Mouse (Mus musculus) adrenal gland, postnatal 14 days (tissue): ENCODE results near the gene S100a5. TPM values are rescaled to one million over a fixed set of nuclear protein-coding genes. Genes with fewer than 3 reads are reported as not detected.

Experiments used
- DNase-seq: peaks from one replicate; pipeline ENCODE4 v3.0.0; 2021; ENCODE audit warnings: mixed read lengths
- long read RNA-seq, 2 experiments: library from polyadenylated mRNA; stranded (forward); transcript quantifications; one replicate each; pipeline ENCODE4 v2.0.0; 2021
- total RNA-seq: library from RNA; stranded (reverse); gene quantifications from 2 replicates; pipeline ENCODE4 v1.2.3, GENCODE M21; 2021

Gene S100a5
- not detected in 2 replicates for total RNA-seq
- long read RNA-seq, experiment 1 = 0 reads
- long read RNA-seq, experiment 2 = 0 reads

GRCm38 (mm10) chr3:90608223-90608622 lies at the start of gene S100a5:
TSS of gene S100a5 (plus strand) at chr3:90608523.
- DNase-seq = no peak

- DNase-seq = no peak
Observed at GRCm38 (mm10) chr3:90560008-90560628, 48.2 kb upstream of the S100a5 start, which contains the start of gene S100a3. TSS of gene S100a3 (plus strand) at chr3:90560578.

- DNase-seq = peak; percentile 46
Observed at GRCm38 (mm10) chr3:90574691-90575090, 33.6 kb upstream of the S100a5 start.

- no peak for DNase-seq
Observed at GRCm38 (mm10) chr3:90575320-90575719, 33.0 kb upstream of the S100a5 start.

- no peak for DNase-seq
Observed at GRCm38 (mm10) chr3:90576351-90577001, 31.8 kb upstream of the S100a5 start.

GRCm38 (mm10) chr3:90579433-90579832 lies 28.9 kb upstream of the S100a5 start:
- no peak for DNase-seq

GRCm38 (mm10) chr3:90581141-90581540 lies 27.2 kb upstream of the S100a5 start:
- DNase-seq = no peak

GRCm38 (mm10) chr3:90582156-90582555 lies 26.2 kb upstream of the S100a5 start:
- DNase-seq = no peak

- no peak for DNase-seq
Observed at GRCm38 (mm10) chr3:90582556-90582955, 25.8 kb upstream of the S100a5 start.

- peak; percentile 66 for DNase-seq
Observed at GRCm38 (mm10) chr3:90583893-90584292, 24.4 kb upstream of the S100a5 start.

- DNase-seq = peak; percentile 84
Observed at GRCm38 (mm10) chr3:90585595-90585994, 22.7 kb upstream of the S100a5 start.

- no peak for DNase-seq
Observed at GRCm38 (mm10) chr3:90586016-90586643, 22.2 kb upstream of the S100a5 start.

- DNase-seq = peak; percentile 90
Observed at GRCm38 (mm10) chr3:90586906-90587305, 21.4 kb upstream of the S100a5 start.

GRCm38 (mm10) chr3:90587361-90588101 lies 20.8 kb upstream of the S100a5 start:
- peak; percentile 60 for DNase-seq

GRCm38 (mm10) chr3:90589390-90589789 lies 18.9 kb upstream of the S100a5 start:
- no peak for DNase-seq

- no peak for DNase-seq
Observed at GRCm38 (mm10) chr3:90589947-90590346, 18.4 kb upstream of the S100a5 start, which contains the start of gene S100a2. TSS of gene S100a2 (plus strand) at chr3:90590247.

GRCm38 (mm10) chr3:90594466-90594865 lies 13.9 kb upstream of the S100a5 start:
- DNase-seq = no peak

GRCm38 (mm10) chr3:90595556-90595955 lies 12.8 kb upstream of the S100a5 start:
- DNase-seq = no peak

- no peak for DNase-seq
Observed at GRCm38 (mm10) chr3:90596810-90597209, 11.5 kb upstream of the S100a5 start.

GRCm38 (mm10) chr3:90597736-90598135 lies 10.6 kb upstream of the S100a5 start:
- DNase-seq = no peak

- no peak for DNase-seq
Observed at GRCm38 (mm10) chr3:90598212-90598611, 10.1 kb upstream of the S100a5 start.

- DNase-seq = no peak
Observed at GRCm38 (mm10) chr3:90599401-90599800, 8.9 kb upstream of the S100a5 start.

GRCm38 (mm10) chr3:90600036-90600435 lies 8.3 kb upstream of the S100a5 start:
- DNase-seq = no peak
